Mouse (Mus musculus) layer of hippocampus, postnatal 36 days (tissue): Measurements from ENCODE around the gene Gpr37l1. TPM values are rescaled to one million over a fixed set of nuclear protein-coding genes. Genes with fewer than 3 reads are reported as not detected.
A peak's percentile ranks its signal among the peaks of the same experiment; 100 is the strongest.

ENCODE experiments used
- DNase-seq, 2 experiments: peaks; one replicate each; pipeline ENCODE4 v3.0.0; 2022
- total RNA-seq, 2 experiments: library from RNA; stranded (reverse); gene quantifications; 2 replicates each; pipeline ENCODE4 v1.2.3; 2021

The Gpr37l1 gene
- total RNA-seq, 2 experiments from 2014 or later = 188 to 199 TPM

DNA sequence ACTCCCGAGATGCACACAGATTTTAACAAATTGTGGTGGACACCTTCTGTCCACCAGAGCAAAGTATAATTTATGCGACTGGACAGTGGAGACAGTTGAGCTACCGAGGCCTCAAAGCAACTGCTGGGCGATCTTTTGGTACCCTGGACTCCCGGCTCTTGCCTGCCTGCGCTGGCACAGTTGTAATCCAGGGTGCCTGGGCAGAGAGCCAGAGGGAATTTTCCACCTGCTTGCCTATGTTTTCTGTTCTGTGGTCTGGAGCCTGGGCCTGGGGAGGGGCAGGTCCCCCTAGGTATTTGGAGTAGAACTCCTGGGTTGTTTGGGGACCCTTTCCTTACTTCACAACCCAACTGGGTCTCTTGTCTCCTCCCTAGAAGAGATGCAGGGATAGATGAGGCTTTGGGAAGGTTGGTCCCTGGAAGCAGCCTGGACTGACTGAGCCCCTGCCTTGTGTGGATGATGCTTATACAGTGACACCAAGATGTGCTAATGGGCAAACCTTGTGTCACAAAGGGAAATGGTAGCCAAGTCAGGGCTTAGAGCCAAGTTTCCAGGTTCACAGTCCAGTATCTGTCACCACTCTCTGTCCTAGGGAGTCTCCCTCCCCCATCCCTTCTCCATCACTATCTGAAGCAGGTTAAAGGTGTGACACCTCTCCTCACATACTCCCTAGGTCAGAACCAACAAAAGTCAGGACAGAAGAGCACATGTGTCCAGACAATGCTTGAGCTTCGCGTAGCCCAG lies 14.6 kb upstream of the Gpr37l1 start:
- no peak for DNase-seq

DNA sequence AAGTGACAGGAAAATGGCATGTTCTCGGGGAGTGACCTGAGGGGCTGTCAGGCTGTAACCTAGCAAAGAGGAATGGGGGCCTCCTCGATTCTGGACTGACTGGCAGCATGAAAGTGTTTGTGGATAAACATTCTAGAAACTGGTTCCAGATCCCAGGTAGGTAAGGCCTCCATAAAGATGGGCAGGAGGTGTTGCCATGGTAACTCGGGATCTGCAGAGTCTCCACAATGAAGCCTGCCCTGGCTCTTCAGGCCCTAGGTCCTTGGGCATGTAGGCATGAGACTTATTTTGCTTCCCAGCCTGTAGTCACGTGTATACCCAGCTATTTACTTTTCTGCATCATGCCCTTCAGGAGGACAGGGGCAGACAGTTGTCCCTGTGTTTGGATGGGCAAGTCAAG lies 13.8 kb upstream of the Gpr37l1 start:
- DNase-seq = no peak

DNA sequence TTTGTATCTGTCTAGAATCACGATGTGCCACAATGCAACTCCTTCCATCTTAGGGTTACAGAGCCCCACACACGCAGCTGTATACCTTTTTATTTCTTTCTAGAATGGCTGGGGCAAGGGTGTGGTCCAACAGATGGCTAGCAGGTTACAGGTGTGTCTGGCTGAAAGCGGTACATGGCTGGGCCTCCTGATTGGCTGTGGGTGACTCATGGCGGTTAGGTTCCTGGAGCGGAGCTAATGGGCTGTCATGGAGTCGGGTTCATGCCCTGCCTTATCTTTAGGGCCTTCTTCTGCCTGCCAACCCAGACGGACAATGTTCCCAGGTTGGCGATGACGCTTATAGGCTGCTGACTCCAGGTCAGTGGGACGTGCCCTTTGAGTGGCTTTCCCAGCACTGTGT lies 13.3 kb upstream of the Gpr37l1 start:
- DNase-seq = no peak

DNA sequence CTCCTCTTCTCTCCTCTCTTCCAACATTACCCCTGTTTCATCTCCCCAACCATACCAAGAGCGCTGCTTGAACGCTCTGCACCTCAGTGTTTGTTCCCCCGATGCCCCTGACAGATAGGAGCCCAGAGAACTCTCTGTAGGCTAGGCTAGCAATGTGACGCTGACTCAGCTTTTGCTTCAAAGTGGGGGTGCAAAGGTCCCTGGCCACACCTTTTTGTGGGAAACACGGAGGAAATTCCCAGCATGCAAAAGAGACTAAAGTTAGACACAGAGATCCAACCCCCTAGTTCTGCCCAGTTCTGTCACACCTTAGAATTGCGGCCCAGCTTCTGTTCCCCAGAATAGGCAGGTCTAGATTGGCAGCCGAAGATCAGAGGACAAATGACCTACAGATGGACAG lies 11.4 kb upstream of the Gpr37l1 start:
- no peak for DNase-seq

DNA sequence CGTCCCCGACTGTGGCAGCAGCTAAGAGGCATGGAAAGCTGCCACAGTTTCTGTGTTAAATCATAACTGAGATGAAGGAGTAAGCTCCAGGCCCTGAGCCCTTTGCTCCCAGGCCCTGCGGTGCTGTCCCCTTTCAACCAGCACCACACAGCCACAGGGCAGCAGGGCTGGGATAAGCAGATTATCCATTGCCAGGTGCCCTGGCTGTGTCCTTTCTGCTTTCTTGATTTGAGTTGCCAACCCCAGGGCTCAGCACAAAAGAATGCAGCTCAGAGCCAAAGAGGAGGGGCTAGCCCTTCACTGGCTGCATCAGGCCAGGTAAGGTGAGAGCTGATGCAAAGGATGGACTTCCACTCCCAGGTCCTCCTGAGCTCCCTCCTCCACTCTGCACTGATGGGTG lies 10.2 kb upstream of the Gpr37l1 start:
- no peak for DNase-seq

DNA sequence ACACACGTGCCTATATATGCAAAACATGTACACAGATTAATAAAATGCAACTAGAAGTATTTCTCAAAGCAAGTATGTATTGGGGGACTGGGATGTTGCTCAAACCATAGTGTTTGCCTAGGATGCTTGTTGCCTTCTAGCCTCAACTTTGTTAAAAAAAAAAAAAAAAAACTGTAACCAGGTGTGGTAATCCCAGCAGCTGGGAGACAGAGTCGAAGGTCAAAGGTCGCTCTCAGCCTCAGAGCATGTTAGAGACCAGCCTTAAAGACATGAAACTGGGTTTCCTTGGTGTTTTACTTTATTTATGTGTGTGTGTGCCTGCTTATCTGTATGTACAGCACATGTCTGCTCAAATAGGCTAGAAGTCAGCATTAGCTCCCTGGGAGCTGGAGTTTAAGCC lies 7.7 kb upstream of the Gpr37l1 start:
- DNase-seq = no peak

DNA sequence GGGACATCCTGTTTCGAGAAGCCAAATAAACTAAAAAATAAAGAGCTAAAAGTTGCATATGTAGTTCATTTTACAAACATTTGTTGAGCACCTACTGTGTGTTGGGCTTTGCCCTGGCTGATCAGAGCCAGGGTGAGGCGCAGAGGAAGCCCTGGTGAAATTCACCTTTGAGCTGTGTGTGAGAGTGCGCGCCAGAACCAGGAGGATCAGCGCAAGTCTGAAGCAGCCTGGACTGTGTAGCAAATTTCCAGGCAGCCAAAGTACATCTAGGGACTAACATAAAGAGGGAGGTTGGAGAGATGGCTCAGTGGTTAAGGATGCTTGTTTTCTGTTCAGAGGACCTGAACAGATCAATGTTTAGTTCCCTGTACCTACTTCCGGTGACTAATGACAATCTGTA lies 5.8 kb upstream of the Gpr37l1 start:
- DNase-seq = no peak

DNA sequence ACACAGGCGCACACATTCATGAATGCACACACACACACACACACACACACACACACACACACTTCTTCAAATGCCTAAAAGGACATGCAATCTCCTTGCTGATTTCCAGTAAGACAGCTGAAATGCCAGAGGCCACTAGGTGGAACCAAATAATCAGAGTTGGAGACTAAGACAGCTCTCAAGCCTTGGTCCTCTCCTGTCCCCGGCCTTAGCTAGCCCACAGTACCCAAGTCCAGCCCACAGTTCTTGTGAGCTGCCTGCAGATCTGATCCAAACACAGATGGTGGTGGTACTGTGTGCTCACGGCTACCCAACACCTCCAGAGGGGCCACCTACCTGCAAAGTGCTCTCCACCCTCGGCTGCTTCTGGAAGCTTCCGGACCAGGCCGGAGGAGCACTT lies 4.5 kb upstream of the Gpr37l1 start:
- DNase-seq = no peak

DNA sequence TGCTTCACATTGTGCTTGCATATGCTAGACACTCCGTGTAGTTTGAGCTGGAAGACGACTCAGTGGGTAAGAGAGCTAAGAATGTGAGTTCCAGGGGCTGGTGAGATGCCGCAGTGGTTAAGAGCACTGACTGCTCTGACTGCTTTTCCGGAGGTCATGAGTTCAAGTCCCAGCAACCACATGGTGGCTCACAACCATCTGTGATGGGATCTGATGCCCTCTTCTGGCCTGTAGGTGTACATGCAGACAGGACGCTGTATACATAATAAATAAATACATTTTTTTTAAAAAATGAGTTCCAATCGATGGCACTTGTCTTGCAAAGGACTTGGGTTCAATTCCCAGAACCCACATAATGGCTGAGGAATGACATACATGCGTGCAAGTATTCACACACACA lies 3.7 kb upstream of the Gpr37l1 start:
- DNase-seq = no peak

DNA sequence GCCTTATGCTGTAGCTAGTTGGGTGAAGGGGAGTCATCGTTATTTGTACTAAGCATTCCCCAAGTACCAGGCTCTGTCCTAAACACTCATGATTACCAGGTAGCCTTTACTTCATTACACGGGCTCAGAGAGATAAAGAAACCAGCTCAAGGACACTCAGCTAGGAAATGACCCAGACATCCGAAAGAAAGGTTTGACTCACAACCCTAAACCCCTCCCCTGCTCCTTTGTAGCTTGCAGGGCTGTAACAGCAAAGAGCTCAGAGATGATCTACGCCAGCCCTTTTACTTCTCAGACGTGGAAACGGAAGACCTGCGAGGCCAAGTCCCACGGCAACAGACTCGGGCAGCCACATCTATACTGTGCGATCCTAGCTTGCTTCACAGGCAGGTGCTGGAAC lies 2.8 kb upstream of the Gpr37l1 start:
- no peak for DNase-seq

DNA sequence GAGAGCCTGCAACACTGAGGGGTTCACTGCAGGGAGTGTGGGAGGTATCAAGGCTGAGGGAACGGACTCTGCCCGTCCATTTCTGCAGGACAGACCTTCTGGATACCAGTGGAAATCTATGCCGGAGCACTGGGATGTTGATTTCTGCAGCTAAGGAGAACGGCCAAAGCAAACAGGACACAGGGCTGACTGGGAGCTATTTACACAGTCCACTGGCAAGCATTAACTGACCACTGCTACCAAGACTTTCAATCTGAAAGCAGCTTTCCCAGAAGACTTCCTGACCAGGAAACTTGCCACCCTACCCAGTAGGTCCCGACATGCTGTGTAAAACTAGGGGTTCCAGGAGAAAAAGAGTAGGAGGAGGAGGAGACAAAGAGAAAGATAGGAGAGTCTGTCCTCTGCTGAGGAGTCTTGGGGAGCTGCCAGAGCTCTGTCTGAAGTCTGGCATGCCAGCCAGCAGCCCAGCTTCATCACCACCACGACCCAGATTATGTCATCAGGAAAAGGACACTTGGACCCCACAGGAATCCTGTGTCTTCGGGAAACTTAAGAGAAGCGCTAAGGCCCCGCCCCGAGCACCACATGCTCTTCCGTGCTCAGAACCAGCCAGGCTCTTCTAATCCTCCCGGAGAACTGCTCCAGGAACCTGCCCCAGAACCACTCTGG lies 2.2 kb upstream of the Gpr37l1 start:
- DNase-seq = no peak

DNA sequence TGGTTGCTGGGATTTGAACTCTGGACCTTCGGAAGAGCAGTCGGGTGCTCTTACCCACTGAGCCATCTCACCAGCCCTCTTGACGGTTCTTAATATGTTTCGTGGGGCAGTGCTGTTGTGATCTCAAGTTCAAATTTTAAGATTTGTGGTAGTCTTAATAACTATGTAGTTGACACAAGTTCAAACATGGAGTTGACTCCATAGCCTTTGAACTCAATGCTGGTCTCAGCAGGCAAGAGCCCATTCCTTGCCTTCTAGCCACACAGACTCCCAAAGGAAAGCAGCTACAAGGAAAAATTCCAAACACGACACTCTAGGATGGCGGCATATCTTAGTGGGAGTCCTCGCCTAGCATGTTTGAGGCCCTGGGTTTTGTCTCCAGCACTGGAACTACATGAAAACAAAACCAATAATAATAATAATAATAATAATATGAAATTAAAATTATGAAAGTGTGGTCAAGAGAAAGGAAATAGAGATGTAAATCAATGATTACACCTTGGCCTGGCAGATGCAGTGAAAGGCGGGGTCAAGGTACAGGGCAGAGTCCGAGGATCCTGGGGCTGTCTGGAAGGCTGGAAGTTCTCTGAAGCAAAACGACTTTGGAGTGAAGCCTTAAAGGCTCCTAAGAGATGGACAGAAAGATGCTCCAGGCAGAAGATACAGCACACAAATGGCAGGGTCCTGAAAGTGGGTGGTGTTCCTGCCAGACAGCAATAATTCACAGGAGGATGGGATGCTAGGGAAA lies 1.1 kb upstream of the Gpr37l1 start:
- DNase-seq = no peak

DNA sequence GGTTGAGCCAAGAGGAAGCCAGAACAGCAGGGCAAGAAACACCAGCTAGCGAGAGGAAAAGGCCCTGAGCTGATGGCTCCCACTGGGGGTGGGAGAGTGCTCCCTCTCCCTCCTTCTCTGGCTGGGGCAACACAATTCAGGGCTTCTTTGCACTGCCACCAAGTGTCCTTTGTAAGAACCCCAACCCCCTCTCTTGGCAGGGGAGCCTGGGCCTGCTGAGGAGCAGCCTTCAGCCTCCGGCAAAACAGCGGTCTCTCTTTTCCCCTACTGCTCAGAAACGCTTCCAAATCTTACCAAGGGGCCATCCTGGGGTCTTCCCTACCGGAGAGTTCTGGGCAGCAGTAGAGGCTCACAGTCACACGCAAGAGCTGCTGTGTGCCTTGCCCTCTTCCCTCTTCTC lies 4.8 kb downstream of the Gpr37l1 start:
- peak in 1 of 2 experiments; percentile 75 for DNase-seq

DNA sequence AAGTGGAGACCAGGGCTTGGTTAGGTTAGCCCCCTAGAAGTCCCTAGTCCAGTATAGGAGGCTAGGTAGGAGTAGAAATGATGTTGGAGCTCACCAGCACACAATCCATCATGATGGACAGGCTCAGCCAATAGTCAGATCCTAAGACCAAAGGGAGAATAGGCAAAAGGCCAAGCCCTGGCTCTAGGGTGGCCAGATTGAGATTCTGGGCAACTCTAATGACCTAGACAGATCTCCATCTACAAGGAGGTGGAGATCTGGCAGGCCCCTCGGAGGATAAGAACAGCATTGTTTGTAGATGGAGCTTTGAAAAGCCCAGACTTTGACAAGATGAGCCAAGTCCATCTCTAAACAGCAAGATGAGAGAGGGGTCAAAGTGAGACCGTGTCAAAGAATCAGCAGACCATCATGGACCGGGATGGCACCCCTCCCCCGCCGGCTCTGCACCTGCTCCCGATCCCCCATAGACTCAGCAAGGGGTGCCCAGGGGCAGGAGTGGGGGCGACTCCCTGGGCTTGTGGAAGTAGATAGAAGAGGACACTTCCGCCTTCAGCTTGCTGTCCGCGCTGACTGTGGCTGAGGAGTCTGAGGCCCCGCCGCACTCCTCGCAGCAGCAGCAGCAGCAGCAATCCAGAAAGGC lies 7.0 kb downstream of the Gpr37l1 start:
- DNase-seq = no peak

DNA sequence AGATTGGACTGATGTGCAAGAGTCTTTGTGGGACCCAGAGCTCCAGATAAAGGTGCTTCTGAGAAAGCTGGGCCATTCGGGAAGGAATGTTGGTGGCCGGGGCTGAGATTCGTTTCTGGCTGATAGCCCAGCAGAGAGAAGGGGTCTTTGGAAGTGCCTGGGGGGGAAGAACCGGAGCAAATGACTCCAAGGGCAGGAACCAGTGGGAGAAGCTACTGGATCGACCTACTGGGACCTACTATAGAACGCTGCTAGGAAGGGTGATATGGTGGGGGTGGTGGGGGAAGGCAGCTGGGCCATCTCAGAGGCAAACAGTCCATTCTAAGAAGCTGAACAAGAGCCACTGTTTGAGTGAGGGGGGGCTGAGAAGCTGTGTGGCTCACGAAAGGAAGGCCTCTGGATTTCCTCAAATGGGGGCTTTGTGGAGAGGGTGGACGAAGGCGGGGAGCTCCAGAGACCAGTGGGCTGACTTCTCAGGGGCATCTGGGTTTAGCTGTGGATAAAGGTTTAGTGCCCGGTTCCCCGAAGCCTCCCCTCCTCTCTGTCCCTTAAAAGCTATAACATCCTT lies 7.8 kb downstream of the Gpr37l1 start:
- no peak for DNase-seq

DNA sequence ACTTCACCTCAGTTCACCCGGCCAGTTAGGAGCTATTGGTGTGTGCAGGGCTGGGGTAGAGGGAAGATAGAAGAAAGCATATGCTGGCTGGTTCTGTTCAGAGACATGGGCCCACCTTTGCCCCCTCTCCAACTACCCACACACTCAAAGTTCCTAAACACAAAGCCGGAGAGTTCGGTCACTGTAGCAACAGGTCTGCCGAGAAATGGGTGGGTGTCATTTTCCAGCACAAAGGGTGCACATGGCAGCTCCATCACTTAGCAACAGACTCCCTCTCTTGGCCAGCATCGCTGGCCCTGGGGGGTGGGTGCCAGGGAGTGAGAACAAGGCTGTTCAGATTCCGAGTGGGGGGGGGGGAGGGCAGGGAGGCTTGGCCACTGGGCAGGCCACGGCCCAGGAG lies 8.4 kb downstream of the Gpr37l1 start:
- peak in 1 of 2 experiments; percentile 70 for DNase-seq

DNA sequence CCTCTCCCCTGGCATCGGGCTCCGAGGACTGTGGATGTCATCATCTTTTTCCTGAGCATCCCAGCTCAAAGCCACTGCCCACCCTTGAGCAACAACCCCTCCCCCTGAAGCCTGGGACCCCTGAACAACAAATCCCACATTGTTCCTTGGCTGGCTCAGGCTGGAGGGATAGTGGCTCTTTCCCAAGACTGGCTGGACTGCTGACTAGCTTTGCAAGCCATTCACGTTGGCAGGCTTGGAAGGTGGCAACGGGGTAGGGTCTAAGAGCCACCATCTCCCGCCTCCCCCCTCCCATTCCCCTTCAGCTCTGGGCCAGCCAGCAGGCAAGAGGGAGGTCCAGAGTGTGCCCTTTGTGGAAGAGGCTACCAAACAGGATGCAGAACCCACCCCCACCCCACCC lies 8.8 kb downstream of the Gpr37l1 start:
- peak in 1 of 2 experiments; percentile 74 for DNase-seq

DNA sequence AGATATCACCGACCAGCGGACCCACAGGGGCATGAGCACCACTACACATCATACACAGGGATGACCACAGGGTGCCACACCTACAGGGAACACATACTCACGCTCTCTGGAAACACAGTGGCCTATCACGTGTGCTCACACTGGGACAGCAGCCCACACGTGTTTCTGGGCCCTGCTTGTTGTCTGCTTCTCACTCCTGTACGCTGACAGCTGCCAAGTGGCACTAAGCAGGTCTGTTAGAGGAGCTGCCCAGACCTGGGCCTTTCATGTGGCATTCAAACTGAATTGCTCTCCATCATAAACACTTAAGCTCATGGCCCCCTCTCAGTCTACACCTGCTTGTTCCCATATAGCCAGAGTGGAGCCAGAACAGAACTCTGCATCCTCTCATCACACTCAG lies 11.2 kb downstream of the Gpr37l1 start:
- no peak for DNase-seq

DNA sequence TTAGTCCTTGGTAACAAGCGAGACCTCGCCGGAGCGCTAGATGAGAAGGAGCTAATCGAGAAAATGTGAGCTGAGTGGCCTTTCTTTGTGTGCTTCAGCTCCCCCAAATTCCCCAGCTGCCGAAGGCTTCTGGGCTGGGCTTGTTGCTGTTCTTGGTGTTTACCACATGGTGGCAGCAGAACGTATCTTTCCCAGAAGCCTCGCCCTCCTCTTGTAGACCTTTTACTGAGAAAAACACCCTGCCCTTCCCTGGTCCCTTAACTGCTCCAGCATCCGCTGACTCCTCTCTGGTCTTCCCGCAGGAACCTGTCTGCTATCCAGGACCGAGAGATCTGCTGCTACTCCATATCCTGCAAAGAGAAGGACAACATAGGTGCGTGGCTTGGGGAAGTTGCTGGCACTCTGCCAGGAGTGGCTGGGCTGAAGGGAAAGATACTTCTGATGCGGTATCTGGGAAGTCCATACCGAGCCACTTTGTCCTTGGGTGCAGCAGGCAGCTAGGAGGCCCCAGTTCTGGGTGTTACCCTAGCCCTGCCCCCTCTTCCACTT lies 13.0 kb downstream of the Gpr37l1 start:
- DNase-seq = peak; percentile 79 to 81

DNA sequence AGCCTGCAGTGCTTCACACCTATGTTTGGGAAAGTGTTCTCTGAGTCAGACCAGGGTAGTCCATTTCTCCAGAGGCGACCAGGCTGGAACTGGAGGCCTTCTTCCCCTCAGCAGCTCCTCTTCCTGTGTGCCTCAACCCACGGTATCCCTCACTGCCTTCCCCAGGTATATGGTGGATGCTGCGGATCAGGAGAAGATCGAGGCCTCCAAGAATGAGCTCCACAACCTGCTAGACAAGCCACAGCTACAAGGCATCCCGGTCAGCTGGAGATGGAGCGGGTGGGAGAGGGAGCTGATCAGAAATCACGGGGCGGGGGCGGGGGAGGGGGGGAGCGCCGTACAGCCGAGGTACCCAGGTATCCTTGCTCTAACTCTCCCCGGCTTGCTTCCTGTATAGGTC lies 13.5 kb downstream of the Gpr37l1 start:
- no peak for DNase-seq

DNA sequence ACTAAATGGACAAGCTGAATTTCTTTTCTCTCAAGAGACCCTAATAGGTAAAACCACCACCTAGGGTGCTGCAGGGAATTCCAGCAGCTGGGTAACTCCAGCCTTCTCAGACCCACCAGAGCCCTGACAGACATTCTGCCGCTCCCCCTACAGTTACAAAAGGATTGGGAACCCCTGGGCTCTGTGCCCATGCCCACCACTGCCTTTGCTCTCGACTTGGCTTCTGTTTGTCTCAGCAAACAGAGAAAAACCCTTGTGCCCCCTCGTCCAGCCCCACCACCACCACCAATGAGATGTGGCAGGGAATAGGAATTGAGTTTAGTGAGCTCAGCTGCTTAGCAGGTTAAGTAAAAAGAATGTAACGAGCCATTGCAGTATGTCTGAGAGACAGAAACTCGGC lies 18.5 kb downstream of the Gpr37l1 start:
- DNase-seq = no peak

DNA sequence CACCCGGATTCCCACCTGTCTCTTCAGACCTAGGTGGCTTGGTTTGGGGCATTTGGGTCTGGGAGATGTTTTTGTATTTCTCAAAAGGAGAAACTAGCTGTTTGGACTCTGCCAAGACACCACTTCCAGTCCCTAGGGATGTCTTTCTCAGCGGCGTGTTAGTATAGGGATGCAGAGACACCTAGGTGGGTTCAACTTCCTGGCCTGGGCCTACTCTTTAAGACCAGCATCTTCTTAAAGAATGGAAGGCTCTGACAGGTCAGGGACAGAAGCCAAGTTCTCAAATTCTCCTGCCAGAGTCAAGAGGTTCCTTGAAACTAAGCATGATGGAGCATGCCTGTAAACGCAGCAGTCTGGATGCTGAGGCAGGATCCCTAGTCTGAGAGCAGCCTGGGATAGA lies 19.0 kb downstream of the Gpr37l1 start:
- DNase-seq = no peak

DNA sequence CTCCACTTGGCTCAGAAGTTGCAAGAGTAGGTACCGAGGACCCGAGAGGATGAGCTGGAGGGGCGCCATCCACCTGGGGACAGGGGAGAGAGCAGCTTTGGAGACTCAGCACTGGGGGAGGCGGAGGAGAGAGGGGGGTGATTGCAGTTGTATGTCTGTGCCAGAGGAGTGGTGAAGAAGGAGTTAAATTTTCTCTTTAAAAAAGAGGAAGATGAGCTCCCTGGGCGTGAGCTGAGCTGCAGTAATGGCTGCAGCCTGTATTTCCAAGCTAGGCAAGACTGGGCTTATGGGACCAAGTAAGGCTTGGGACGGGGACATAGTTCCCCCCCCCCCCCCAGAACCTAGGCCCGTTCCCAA lies 19.8 kb downstream of the Gpr37l1 start:
- no peak for DNase-seq
